Mouse (Mus musculus) granulocyte monocyte progenitor cell, adult 5-6 weeks (primary cell): Measurements from ENCODE around the gene Erp44. TPM values are rescaled to one million over a fixed set of nuclear protein-coding genes. Genes with fewer than 3 reads are reported as not detected.

Experiments used
- ATAC-seq: replicated peaks from 2 replicates; pipeline ENCODE4 v1.8.0; 2016; ENCODE audit warnings: mild to moderate bottlenecking, moderate TSS enrichment, inconsistent platforms; ENCODE audit not compliant: poor library complexity, severe bottlenecking
- total RNA-seq, 2 experiments: library from RNA; stranded (forward) in 1 of 2; stranded (reverse) in 1 of 2; fragments of 200-712, 200-1000 nt in 1 of 2; fragments of >200 nt in 1 of 2; fragmentation: Nextera tagmentation in 1 of 2; gene quantifications; 2 replicates each; pipeline ENCODE4 v1.2.3; 2014 to 2017

Erp44 gene
- 73.6 and 88.3 TPM in 2 replicates for total RNA-seq (2014; fragmentation: Nextera tagmentation)
- total RNA-seq (2017) = 98.4 and 109 TPM in 2 replicates

DNA sequence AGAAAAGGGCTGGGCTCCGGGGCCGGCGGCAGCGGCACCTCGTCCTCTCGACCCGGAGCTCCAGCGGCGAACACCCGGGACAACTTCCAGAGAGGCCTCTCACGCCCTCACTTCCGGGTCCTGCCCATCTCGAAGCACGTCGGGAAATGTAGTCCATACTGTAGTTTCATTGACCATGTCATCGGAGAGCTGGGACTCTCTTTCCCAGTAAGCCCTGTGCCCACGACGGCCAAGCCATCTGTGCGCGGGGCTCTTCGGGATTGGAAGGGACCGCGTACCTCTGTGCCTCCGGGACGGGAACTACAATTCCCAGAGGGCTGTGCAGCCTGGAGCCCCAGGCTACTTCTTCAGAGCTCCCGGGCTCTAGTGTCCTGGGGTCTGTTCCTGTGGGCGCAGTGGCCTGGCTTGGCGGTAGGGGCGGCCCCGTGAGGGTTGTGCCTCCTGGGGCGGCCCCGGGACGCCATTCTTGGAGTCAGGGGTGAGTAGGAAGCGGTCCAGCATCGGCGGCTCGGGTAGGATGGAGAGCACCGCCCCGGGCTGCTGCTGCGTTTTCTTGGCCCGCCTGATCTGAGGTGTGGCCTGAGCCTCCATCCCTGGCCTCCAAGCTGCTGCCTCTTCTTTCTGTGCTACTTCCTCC lies at the start of gene Erp44, which contains the start of gene Invs:
Gene Erp44, minus strand, starts transcription at position 61 of the 637 bp plus-strand sequence.
Gene Invs, plus strand, starts transcription at position 263 of the 637 bp plus-strand sequence.
- ATAC-seq = peak; percentile 94

DNA sequence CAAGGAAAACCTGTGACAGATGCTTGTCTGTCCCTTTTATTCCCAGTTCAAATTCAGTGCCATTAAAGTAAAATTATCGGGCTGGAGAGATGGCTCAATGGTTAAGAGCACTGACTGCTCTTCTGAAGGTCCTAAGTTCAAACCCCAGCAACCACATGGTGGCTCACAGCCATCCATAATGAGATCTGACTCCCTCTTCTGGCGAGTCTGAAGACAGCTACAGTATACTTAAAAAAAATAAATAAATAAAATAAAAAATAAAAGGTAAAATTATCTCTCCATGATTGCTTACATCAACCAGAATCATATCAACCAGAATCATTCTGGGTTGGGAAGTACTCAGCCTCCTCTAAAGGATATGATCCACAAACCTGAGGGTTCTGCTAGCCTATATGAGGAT lies 48.7 kb upstream of the Erp44 start:
- ATAC-seq = no peak

DNA sequence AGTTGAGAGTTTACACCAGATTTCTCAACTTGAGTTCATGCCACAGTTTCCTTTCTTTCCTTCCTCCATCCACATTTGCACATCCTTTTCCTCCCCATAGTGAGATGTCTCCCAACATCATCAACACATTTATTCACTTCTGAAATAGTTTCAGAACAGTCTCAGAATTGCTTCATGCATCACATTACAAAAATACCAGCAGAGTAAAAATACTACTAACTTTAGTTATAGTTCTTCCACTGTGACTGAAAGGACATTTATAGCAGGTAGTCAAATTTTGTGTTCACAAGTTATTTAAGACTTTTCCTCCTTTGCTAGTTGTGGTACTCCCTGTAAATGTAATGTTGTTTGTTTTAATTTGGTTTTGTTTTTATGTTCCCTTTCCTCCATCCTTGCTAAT lies 47.8 kb upstream of the Erp44 start:
- ATAC-seq = no peak

DNA sequence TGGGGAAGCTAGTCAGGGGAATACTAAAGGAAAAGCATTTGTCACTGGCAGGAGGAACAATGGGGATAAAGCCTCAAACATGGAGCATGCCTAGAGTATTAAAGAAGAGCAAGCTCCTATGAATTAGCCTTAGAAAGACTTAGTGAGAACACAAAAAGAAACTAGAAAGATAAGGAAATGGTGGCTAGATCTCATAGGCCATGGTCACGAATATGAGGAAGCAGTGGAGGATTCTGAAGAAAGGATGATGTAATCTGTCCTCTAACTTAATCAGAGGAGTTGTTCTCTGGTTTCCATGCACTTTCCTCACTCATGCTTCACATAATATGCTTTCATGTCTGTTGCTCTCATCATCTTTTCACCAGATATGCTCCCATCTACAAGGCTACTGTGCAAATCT lies 42.7 kb upstream of the Erp44 start:
- peak; percentile 89 for ATAC-seq

DNA sequence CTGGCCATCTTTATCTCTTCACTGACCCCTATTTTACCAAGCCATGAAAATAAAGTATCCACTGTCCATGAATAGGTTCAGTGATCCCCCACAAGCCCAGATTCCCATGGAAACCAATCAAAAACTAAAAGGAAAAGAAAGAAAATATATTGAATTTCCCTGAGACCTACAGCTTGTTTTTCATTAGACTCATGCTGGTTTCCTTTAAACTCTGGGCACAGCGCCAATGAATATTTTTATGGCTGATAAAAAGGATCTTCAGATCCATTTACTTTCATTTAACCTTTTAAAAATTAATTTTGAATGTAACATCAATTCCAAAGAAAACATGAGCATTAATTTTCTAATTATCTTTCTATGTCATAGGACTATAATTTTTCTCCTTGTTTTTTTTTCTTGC lies 41.9 kb upstream of the Erp44 start:
- no peak for ATAC-seq

DNA sequence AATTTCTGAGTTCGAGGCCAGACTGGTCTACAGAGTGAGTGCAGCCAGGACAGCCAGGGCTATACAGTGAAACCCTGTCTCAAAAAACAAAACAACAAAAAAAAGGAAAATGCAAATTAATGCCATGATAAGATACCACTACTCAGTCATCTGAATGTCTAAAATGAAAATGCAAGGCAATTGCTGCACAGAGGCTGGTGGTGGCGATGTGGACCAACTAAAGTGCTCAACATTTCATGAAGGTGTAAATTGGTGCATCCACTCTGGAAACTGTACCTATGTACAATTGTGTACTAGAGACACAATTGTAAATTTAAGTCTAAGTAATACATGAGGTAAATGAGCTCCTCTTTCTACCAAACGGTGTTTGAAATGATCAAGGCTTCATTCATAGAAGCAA lies 36.7 kb upstream of the Erp44 start:
- ATAC-seq = no peak

DNA sequence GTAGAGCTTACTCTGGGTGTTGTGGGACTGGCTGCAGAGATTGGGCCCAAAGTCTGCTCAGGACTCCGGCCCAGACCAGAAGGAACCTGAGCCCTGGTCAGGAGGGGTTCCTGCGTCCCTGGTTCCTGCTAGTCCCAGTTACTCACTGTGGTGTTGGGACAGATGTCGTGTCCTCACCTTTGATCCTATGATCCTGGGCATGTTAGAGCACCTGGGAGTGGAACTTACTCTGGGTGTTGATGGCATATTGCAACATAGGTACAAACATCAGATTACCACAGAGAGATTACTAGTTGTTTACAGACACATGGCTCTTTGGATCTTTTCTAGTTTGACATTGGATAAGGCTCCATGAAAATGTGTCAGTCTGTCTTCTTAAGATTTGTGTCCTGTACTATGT lies 35.5 kb upstream of the Erp44 start:
- no peak for ATAC-seq

DNA sequence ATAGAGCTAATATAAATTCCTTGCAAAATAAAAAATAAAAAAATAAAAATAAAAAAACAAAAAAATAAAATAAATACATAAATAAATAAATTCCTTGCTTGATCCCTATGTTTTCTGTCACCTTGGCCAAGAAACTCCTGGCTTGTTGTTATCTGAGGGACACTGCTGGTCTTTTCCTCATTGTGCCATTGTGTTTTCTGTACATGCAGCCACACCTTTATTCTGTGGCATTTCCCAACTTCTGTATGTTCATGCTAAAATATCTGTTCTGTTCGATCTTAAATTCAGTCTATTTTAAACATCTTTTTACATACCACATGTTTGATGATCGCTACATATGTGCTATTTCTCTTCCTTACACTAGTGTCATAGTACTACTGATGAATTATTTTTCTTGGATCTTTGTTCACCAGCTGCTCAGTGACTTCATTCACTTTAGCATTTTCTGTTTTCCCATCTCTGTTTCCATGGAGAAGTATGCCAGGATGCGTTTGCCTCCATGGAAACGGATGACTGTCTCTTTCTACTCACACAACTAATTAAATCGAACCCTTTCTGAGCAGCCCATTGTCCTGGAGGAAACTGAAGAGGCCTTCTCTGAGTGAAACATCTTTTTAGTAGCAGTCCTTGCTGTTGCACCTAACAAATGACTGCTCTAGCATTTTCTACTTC lies 7.9 kb upstream of the Erp44 start:
- no peak for ATAC-seq

DNA sequence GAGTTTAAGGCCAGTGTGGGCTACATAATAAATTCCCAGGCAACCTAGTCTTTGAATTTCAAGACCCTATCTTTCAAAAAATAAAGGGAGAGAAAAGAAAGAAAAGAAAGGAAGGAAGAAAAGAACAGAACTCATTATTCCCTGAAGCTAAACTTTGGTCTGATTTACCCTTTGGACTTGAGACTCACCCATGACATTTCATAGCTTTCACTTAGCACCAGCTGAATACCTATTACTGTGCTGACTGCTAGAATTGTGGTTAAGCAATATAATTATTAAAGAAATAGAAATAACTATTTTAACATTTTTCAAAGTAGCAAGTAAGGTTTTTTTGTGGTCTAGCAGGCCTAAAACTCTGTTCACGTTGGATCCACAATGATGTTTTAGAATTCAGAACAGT lies 1.8 kb upstream of the Erp44 start:
- no peak for ATAC-seq

DNA sequence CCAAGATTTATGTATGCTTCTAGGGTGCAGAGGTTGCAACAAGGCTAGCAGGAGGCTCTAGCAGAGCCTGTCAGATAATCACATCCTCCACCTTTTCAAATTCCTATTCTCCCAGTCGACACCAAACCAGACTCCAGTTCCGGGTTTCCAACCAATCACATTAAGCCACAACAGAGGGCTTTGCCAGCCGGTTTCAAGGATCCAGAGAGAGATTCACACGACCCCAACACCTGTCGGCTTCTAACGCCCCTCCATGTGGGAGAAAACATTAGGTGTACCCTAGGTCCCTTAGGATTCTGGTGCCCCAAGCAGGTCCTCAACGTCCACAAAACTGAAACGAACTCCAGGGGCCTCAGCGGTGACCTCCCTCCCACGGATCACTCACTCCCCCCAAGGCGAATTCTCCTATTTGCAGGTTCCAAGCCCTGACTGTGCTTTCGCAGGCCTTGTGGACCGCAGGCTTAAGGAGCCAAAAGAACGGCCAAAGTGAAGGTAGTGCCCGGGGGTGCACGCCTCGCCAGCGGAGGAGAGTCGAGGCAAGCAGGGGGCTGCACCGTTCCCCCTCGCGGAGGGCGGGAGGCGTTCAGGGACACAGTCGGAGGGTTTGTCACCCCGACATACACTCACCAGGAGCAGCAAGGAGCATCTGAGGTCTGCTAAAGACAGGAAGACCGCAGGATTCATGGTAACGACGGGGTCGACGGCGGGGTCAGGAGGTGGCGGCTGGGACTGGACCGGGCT lies 431 bp downstream of the Erp44 start:
- ATAC-seq = peak; percentile 37

DNA sequence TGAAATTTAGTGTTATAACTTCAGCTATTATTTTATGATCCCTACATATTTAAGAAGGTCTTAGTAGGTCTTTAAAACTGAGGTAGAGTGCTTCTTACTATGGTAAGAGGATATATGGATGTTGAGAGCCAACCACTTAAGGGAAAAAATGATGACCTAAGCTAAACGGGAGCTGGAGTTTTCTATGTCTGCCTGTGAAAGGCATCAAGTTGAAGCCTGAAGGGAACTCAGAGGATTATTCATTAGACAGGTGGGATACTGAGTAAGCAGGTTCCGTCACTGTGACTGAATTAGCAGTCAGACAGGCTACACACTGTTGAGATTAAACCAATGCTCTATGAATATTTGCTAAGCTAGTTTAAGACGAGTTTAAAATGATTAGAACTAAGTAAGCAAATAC lies 2.3 kb downstream of the Erp44 start:
- no peak for ATAC-seq

DNA sequence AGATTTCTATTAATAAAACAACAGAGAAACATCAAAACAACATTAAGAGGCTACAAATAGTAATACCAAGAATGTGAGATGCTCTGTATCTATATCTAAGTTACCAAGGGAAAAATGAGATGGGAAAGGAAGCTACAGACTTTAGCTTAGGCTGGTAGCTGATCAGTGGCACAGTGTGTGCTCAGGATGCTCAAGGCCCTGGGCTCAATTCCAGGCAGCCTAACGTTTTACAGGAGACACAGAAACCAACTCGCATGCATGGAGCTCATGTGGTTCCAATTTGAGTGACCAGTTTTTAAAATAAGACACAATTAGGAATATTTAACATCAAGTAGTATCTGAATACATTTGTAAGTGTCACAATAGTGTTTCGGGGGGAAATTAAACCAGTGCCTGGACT lies 3.6 kb downstream of the Erp44 start:
- ATAC-seq = no peak

DNA sequence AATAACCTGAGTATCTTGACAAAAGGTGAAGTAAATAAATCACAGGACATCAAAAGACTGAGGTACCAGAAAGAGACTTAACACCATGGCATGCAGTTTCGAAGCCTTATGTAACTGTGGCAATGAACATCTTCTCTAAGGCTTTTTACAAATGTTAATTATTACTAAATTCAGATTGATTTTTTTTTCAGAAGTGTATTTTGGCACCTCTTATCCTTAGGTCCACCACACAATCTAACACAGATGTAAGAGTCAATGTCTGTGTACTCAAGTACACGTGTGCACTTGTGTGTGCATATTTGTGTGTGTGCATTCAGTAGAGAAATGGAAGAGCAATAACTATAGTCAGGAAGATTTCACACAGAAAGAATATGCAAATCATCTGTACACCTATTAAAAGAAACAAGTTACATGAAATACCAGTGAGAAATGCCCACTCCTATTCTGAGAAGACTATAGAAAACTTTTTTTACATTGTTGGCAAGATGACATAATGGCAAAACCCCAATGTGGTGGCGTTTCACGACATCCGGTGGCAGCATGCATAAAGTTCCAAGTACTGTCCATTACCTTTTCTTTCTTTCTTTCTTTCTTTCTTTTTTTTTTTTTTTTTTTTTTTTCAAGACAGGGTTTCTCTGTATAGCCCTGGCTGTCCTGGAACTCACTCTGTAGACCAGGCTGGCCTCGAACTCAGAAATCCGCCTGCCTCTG lies 6.1 kb downstream of the Erp44 start:
- no peak for ATAC-seq

DNA sequence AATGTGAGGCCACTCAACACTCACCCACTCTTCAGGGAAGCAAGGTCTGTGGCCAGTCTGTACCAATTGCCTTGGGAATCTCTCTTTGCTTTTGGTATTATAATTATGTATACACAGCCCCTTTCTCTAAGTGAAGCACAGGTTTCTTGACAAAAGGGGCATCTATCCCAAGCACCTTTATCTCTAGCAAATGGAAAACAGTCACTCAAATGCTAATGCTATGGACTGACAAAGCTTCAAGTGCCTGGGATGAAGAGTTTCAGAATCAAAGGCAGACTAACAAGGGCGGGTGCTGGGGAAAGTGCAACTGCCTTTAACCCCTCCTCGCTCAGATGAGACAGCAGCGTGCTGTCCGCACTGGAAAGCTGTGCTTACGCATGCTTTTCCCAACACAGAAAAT lies 7.5 kb downstream of the Erp44 start:
- no peak for ATAC-seq

DNA sequence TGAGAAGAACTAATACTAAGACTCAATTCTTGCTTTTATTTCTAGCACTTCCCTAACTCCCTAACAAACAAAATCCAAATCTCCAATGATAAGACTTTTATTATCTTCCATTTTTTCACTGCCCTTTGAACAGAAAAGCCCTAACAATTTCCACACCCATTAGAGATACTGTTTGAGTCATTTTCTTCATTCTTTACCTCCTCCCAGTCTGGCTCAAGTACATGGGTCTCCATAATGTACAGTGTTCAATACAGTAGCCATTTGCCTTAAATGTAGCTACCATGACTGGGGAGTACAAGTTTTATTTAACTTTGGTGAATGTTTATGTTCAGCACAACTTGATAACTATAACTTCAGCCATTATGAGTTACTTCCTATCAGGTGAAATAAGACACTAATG lies 8.8 kb downstream of the Erp44 start:
- no peak for ATAC-seq

DNA sequence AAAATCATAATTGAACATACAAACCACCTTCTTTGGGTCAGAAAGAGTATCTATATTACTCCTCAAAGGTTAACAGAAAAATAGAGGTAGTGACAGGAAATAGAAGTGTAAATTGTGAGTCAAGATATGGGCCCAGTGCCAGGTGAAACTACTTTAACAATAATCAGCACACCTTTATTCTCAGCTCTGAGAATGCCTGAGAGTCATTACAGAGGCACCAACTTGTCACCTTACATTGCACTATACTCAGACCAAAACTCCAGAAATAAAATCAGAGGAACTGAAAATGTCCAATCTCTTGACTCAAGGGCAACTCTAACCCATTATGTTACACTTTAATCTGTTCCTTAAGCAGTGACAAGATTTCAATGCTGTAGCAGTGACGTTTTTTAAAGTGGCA lies 11.2 kb downstream of the Erp44 start:
- ATAC-seq = no peak

DNA sequence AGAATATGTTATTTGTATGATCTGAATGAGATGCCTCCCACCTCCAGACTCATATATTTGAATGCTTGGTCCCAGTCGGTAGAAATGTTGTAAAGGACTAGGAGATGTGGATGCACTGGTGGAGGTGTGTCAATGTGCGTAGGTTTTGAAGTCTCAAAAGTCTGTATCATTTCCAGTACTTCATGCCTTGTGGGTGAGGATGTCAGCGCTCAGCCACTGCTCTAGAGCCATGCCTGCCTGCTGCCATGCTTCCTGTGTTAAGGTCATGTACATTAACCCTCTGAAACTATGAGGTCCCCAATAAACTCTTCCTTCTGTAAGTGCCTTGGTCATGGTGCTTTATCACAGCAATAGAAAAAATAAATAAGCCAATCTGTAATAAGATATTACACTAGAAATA lies 11.7 kb downstream of the Erp44 start:
- no peak for ATAC-seq

DNA sequence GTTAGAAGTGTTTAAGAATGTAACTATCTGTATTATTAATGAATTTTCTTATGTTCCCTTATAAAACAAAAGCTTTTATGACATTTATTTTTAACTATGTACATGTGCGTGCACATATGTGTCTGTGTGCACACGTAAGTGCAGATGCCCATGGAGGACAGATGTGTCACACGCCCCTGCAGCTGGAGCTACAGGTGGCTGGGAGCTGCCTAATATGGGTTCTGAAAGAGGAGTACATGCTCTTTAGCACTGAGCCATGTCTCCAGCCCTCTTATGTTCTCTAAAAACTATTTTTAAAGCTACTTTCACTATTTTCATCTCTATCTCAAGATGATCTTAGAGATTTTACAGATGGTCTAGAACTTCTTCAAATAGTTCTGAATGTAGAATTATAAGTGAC lies 21.3 kb downstream of the Erp44 start:
- ATAC-seq = no peak

DNA sequence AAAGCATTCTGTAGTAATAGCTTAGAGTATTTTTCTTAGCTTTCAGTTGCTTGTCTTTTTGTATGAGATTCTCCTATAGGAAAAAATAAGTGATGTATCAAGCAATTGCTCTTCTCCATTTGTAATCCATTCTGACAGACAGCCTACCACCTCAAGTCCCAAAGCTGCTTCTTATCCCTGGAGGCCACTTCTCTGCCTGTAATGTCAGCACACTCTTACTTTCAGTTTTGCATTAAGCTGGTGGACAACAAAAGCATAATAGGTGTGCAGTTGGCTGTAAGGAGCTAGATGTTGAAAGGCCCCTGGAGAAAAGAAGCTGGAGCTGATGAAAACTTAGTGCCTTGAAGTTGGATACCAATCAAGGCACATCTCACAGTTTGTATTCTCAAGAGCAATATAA lies 26.1 kb downstream of the Erp44 start:
- ATAC-seq = no peak

DNA sequence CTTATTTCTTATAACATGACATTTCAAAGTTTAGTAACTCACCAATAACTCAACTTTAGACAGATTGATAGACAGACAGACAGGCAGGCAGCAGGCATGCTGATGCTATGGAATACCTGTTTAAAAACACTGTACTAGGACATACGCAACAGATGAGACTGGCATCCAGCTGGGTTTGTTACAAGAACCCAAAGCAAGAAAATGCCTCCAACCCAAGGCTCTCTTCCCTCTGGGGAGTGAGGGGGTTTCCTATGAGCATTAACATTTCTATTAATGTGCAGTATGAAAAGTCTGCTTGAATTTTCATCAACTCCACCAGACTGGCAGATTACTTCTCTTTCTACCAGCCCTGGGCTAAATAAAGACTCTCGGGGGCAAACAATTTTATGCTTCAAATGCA lies 35.1 kb downstream of the Erp44 start:
- ATAC-seq = no peak

DNA sequence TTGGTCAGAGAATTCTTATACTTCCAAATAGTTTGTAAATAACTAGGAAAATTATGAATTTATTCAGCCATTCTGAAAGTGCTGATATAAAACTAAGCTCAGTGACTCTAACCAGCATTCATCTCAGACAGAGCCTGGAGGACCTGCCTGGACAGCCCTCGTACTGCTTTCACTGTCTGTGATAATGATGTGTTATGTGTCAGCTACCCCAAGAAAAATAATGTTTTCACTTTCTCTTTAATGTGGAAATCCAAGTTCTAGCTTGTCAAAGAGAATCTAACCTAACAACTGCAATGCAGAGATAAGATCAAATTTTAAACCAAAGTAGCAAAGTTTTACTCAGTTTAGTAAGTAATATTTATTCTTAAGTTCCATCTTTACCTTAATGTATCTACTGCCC lies 35.6 kb downstream of the Erp44 start:
- ATAC-seq = no peak
